Mouse (Mus musculus) heart, embryonic 15.5 days (tissue): ENCODE measurements at regions not wholly inside any gene's neighbourhood (a gene's known extent, or its start where the extent isn't known, plus 50 kb on each side); places are given as distances from the start of the nearest gene placed in this dataset.
A peak's percentile ranks its signal among the peaks of the same experiment; 100 is the strongest.

ENCODE experiments used
- ATAC-seq: fragments of 200-750 bp; cut with Nextera tagmentation; replicated peaks from 2 replicates; pipeline ENCODE4 v1.8.0; 2017; ENCODE audit warnings: low read depth, moderate TSS enrichment; ENCODE audit not compliant: insufficient number of reproducible peaks, insufficient read depth, low FRiP score
- H3K27ac ChIP-seq: fragments of 300-500 bp; sonication (generic); 2 replicates; pipeline ENCODE4 v1.5.1; 2015; ENCODE audit warnings: mild to moderate bottlenecking, inconsistent platforms
- H3K27me3 ChIP-seq: fragments of 300-500 bp; sonication (generic); 2 replicates; pipeline ENCODE4 v1.6.1; 2015; ENCODE audit warnings: inconsistent platforms
- H3K36me3 ChIP-seq: fragments of 300-500 bp; sonication (generic); 2 replicates; pipeline ENCODE4 v1.6.1; 2015; ENCODE audit warnings: mild to moderate bottlenecking, inconsistent platforms
- H3K4me1 ChIP-seq: fragments of 300-500 bp; sonication (generic); replicated peaks from 2 replicates; pipeline ENCODE4 v1.6.1; 2015; ENCODE audit warnings: inconsistent platforms
- H3K4me2 ChIP-seq: fragments of 300-500 bp; sonication (generic); 2 replicates; pipeline ENCODE4 v1.6.1; 2015; ENCODE audit warnings: inconsistent platforms, mild to moderate bottlenecking, moderate library complexity
- H3K4me3 ChIP-seq: fragments of 300-500 bp; sonication (generic); 2 replicates; pipeline ENCODE4 v1.5.1; 2015; ENCODE audit warnings: mild to moderate bottlenecking, inconsistent platforms
- H3K9ac ChIP-seq: fragments of 300-500 bp; sonication (generic); 2 replicates; pipeline ENCODE4 v1.6.1; 2015; ENCODE audit warnings: mild to moderate bottlenecking, inconsistent platforms
- H3K9me3 ChIP-seq: fragments of 300-500 bp; sonication (generic); replicated peaks from 2 replicates; pipeline ENCODE4 v1.6.1; 2016; ENCODE audit warnings: inconsistent platforms
- WGBS: fragments of 180-500 bp; shearing (Covaris S2); methylation state at CpG from one replicate; pipeline ENCODE4 v1.1.7; 2015; ENCODE audit warnings: mixed read lengths; 5-methylcytosine and 5-hydroxymethylcytosine counted together

DNA sequence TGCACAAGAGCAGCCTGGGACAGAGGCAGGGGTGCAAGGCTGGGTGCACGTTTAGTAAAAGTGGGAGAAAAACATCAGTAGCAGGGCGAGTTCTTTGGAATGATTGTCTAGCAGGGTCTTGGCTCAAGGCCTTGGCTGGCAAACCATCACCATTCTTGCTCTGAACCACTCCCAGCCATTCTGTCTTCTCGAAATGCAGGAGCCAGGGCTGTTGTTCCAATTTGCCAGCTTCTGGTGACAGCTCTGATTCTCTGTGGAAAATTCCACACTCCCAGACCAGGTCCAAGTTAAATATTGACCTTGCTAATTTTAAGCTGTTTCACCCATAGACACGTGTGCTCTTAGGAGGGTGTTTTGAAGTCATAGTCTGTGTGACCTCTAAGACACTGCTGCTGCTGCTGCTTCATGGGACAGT lies 441.2 kb downstream of the Fgf9 start:
- peak; percentile 43; the same call in 1 of the 2 replicates for ATAC-seq
- H3K27me3 ChIP-seq = no peaks in the 10 kb centered on the region
- H3K9me3 ChIP-seq = no peaks in the 10 kb centered on the region
- no peak overlapping the region for H3K9ac ChIP-seq
- 36% methylated on average over 4 of the region's 4 CpGs for WGBS
- peaks cover 3% of the 10 kb centered on the region for H3K4me1 ChIP-seq
- no peak overlapping the region for H3K4me2 ChIP-seq
- H3K36me3 ChIP-seq = no peaks in the 10 kb centered on the region
- H3K4me3 ChIP-seq = no peak overlapping the region
- no peak overlapping the region for H3K27ac ChIP-seq

DNA sequence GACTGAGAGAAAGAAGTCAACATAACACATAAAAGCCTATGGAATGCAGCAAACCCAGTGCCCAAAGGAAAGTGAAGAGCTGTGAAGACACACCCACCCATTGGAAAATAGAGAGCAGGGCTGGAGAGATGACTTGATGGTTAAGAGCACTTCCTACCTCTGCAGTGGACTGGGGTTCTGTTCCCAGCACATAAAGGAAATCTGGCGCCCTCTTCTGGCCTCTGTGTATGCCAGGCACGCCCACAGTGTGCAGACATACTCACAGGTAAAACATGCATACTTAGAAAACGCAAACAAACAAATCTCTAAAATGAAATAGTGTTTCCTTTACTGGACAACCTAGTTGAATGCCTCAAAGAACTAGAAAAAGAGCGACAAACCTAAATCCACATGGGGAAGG lies 440.4 kb downstream of the Fgf9 start:
- Histone ChIP-seq H3K27me3 (no peaks in the 10 kb centered on the region), H3K4me1 (peaks cover 3% of the 10 kb centered on the region), H3K4me3 (no peak overlapping the region), H3K27ac (no peak overlapping the region), H3K9me3 (no peaks in the 10 kb centered on the region), H3K9ac (no peak overlapping the region), H3K36me3 (no peaks in the 10 kb centered on the region), H3K4me2 (no peak overlapping the region)
- ATAC-seq = no peak
- whole genome bisulfite sequencing = 76% methylated on average over 4 of the region's 4 CpGs

GRCm38 (mm10) chr14:58509106-58509505 lies 438.8 kb downstream of the Fgf9 start:
- H3K4me2 ChIP-seq = no peak overlapping the region
- no peaks in the 10 kb centered on the region for H3K9me3 ChIP-seq
- no peak overlapping the region for H3K9ac ChIP-seq
- H3K27me3 ChIP-seq = no peaks in the 10 kb centered on the region
- H3K4me1 ChIP-seq = peaks cover 3% of the 10 kb centered on the region
- no peak for ATAC-seq
- H3K4me3 ChIP-seq = no peak overlapping the region
- WGBS = 78% methylated on average over 4 of the region's 4 CpGs
- no peaks in the 10 kb centered on the region for H3K36me3 ChIP-seq
- no peak overlapping the region for H3K27ac ChIP-seq

DNA sequence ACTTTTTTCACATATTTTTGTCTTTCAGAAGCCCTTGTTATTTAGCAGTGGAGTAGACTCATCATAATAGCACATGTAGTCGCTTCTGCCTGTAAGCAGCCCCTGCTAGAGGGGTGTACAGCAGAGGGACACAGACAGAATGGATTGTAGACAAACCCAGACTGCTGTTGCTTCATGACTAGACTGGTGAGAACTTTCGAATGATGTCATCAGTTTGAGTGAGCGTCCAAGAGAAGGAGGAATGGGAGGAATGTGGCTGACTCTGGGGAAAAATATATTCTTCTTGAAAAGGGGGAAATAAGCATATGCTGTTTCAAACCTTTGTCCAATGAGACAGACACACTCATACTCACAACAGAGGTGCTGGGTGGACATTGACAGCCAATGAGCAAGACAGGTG lies 436.1 kb downstream of the Fgf9 start:
- ATAC-seq = no peak
- Histone ChIP-seq H3K9me3 (no peaks in the 10 kb centered on the region), H3K27me3 (no peaks in the 10 kb centered on the region), H3K4me3 (no peak overlapping the region), H3K4me1 (no peaks in the 10 kb centered on the region; the same call in none of the 2 replicates), H3K9ac (no peak overlapping the region), H3K36me3 (no peaks in the 10 kb centered on the region), H3K4me2 (no peak overlapping the region), H3K27ac (no peak overlapping the region)
- WGBS = 50% methylated on average over 3 of the region's 3 CpGs

DNA sequence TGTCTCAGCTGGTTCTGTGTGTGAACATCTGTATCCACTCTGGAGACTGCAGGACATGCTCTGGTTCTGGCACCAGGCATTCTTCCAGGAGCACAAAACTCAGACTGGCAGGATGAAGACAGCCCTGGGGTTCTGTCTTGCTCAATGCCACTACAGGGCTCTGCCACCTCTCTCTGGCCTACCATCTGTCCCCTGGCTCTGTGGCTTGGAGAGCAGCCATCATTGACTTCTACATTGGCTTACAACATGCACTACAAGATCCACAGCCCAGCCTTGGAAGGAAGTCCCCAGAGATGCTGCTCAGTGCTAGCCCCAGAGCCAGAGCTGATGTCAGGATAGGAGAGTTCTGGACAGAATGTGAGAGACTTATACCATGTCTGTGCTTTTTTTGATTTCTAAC lies 435.5 kb downstream of the Fgf9 start:
- Histone ChIP-seq H3K9ac (no peak overlapping the region), H3K27ac (no peak overlapping the region), H3K9me3 (no peaks in the 10 kb centered on the region), H3K4me3 (no peak overlapping the region), H3K4me1 (no peaks in the 10 kb centered on the region; the same call in 1 of the 2 replicates), H3K4me2 (no peak overlapping the region), H3K27me3 (no peaks in the 10 kb centered on the region), H3K36me3 (no peaks in the 10 kb centered on the region)
- no peak for ATAC-seq

GRCm38 (mm10) chr14:58502890-58503289 lies 432.5 kb downstream of the Fgf9 start:
- no peaks in the 10 kb centered on the region for H3K27me3 ChIP-seq
- no peaks in the 10 kb centered on the region for H3K36me3 ChIP-seq
- no peaks in the 10 kb centered on the region; the same call in 1 of the 2 replicates for H3K4me1 ChIP-seq
- no peak overlapping the region for H3K27ac ChIP-seq
- ATAC-seq = no peak
- no peak overlapping the region for H3K4me2 ChIP-seq
- H3K4me3 ChIP-seq = no peak overlapping the region
- WGBS = 60% methylated on average over 8 of the region's 8 CpGs
- no peaks in the 10 kb centered on the region for H3K9me3 ChIP-seq
- H3K9ac ChIP-seq = no peak overlapping the region

- H3K9me3 ChIP-seq = no peaks in the 10 kb centered on the region
- H3K4me1 ChIP-seq = no peaks in the 10 kb centered on the region
- no peaks in the 10 kb centered on the region for H3K36me3 ChIP-seq
- WGBS = 43% methylated on average over 2 of the region's 2 CpGs
- H3K4me2 ChIP-seq = no peak overlapping the region
- H3K4me3 ChIP-seq = no peak overlapping the region
- H3K27me3 ChIP-seq = no peaks in the 10 kb centered on the region
- no peak for ATAC-seq
- no peak overlapping the region for H3K9ac ChIP-seq
- no peak overlapping the region for H3K27ac ChIP-seq
Measured at GRCm38 (mm10) chr14:58500014-58500413, 429.7 kb downstream of the Fgf9 start.

GRCm38 (mm10) chr14:58499501-58499900 lies 429.2 kb downstream of the Fgf9 start:
- no peaks in the 10 kb centered on the region for H3K4me1 ChIP-seq
- ATAC-seq = no peak
- H3K4me3 ChIP-seq = no peak overlapping the region
- 50% methylated on average over 6 of the region's 6 CpGs for WGBS
- H3K9me3 ChIP-seq = no peaks in the 10 kb centered on the region
- no peak overlapping the region for H3K4me2 ChIP-seq
- no peaks in the 10 kb centered on the region for H3K27me3 ChIP-seq
- H3K27ac ChIP-seq = no peak overlapping the region
- no peaks in the 10 kb centered on the region for H3K36me3 ChIP-seq
- no peak overlapping the region for H3K9ac ChIP-seq

DNA sequence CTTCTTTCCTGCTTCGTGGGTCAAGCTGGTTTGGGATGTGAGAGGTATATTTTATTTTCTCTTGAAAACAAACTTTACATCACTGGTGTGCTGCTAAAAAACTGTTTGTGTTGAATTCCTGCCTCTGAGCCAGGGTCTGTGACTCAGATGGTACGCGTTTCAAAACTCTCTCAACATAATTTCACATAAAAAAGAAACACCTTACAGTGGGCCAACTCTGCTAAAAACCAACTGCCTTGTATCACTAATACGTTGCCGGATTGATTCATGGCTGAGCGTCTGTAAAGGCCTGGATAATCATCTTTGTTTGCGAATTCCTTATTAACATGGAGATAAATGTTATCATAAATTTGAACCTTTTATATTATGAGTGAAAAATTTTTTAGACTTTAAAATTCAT lies 428.7 kb downstream of the Fgf9 start:
- Histone ChIP-seq H3K9me3 (no peaks in the 10 kb centered on the region), H3K27ac (no peak overlapping the region), H3K4me3 (no peak overlapping the region), H3K9ac (no peak overlapping the region), H3K36me3 (no peaks in the 10 kb centered on the region), H3K4me1 (no peaks in the 10 kb centered on the region), H3K4me2 (no peak overlapping the region), H3K27me3 (no peaks in the 10 kb centered on the region)
- ATAC-seq = no peak
- WGBS = 77% methylated on average over 7 of the region's 7 CpGs

- H3K4me1 ChIP-seq = no peaks in the 10 kb centered on the region
- 85% methylated on average over 3 of the region's 3 CpGs for WGBS
- no peak overlapping the region for H3K4me3 ChIP-seq
- no peak overlapping the region for H3K27ac ChIP-seq
- H3K4me2 ChIP-seq = no peak overlapping the region
- no peak overlapping the region for H3K9ac ChIP-seq
- H3K36me3 ChIP-seq = no peaks in the 10 kb centered on the region
- no peak for ATAC-seq
- H3K9me3 ChIP-seq = no peaks in the 10 kb centered on the region
- no peaks in the 10 kb centered on the region for H3K27me3 ChIP-seq
Measured at GRCm38 (mm10) chr14:58496902-58497301, 426.6 kb downstream of the Fgf9 start.

- WGBS = 73% methylated on average over 5 of the region's 5 CpGs
- no peak for ATAC-seq
Measured at GRCm38 (mm10) chr14:58494400-58494987, 424.1 kb downstream of the Fgf9 start.

DNA sequence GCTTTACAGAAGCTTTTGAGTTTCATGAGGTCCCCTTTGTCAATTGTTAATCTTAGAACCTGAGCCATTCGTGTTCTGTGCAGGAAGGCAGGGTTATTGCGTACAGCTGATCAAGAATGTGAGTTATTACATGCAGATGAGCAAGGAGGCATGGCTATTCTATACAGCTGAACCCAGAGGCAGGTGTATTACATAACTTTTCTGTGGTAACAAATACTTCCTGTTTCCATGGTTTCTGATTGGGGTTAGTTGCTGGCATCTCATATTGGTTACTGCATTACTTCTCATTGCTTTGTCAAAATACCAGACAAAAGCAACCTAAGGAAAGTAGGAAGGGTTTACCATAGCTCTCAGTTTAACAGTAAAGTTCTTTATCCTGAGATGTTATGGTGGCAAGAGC lies 421.8 kb downstream of the Fgf9 start:
- H3K27ac ChIP-seq = no peak overlapping the region
- no peak overlapping the region for H3K4me3 ChIP-seq
- no peak overlapping the region for H3K4me2 ChIP-seq
- WGBS = 79% methylated on average over 2 of the region's 2 CpGs
- H3K9ac ChIP-seq = no peak overlapping the region
- no peak for ATAC-seq
- no peaks in the 10 kb centered on the region for H3K36me3 ChIP-seq
- no peaks in the 10 kb centered on the region for H3K9me3 ChIP-seq
- H3K4me1 ChIP-seq = no peaks in the 10 kb centered on the region
- no peaks in the 10 kb centered on the region for H3K27me3 ChIP-seq

More at GRCm38 (mm10) chr14:58494400-58494987, 424.1 kb downstream of the Fgf9 start:
- no peak overlapping the region for H3K9ac ChIP-seq
- H3K36me3 ChIP-seq = no peaks in the 10 kb centered on the region
- no peak overlapping the region for H3K27ac ChIP-seq
- no peak overlapping the region for H3K4me3 ChIP-seq
- no peaks in the 10 kb centered on the region for H3K9me3 ChIP-seq
- no peaks in the 10 kb centered on the region for H3K27me3 ChIP-seq
- no peaks in the 10 kb centered on the region for H3K4me1 ChIP-seq
- H3K4me2 ChIP-seq = no peak overlapping the region
